ENCODE assay signal across 8 mouse cellular contexts in genomic region chr4:151977748-151978147, GRCm38 (mm10). TPM values are rescaled to one million over a fixed set of nuclear protein-coding genes. Genes with fewer than 3 reads are reported as not detected.
A peak's percentile ranks its signal among the peaks of the same experiment; 100 is the strongest.
DNase-seq lines count a peak whose midpoint lies in the region; ATAC-seq and TF ChIP-seq lines count a peak whose summit lies in the region.

No protein-coding gene starts in this region.

- DNase-seq in CD4-positive helper T cell, adult 2 months (ENCODE audit: low read depth, low spot score) = peak; percentile 72
- peak; percentile 58 for DNase-seq in adrenal gland, adult 8-10 months
- DNase-seq in embryo, embryonic 11 days = peak; percentile 85
- DNase-seq in gastrocnemius, postnatal 36 days = peak; percentile 83 to 87
- DNase-seq in kidney, postnatal 36 days = peak; percentile 77 to 93
- DNase-seq in liver, postnatal 0 days = peak; percentile 88
- DNase-seq in thymus, postnatal 0 days (ENCODE audit: low spot score) = peak; percentile 79

- WGBS in liver, postnatal 0 days (ENCODE audit: insufficient replicate concordance) = 36% methylated on average over 10 of the region's 10 CpGs
- WGBS in neural tube, embryonic 14.5 days = 36% methylated on average over 10 of the region's 10 CpGs

- H3K9me3 ChIP-seq in liver, postnatal 0 days (ENCODE audit: low read length) = no peaks in the 10 kb centered on the region
- H3K9me3 ChIP-seq in neural tube, embryonic 14.5 days (ENCODE audit: control insufficient read depth, low read length) = no peaks in the 10 kb centered on the region

- H3K4me1 ChIP-seq in liver, postnatal 0 days (ENCODE audit: insufficient read depth) = 0 out of 2 replicates have a peak, but pooled peaks cover 2% of the 10 kb centered on the region
- 0 out of 2 replicates have a peak, but pooled peaks cover 5% of the 10 kb centered on the region for H3K4me1 ChIP-seq in neural tube, embryonic 14.5 days (ENCODE audit: control insufficient read depth, insufficient read depth, low read length)

- no peak overlapping the region for H3K4me3 ChIP-seq in liver, postnatal 0 days (ENCODE audit: low read depth, low read length)
- H3K4me3 ChIP-seq in neural tube, embryonic 14.5 days (ENCODE audit: low read depth, low read length) = no peak overlapping the region

- H3K27me3 ChIP-seq in liver, postnatal 0 days (ENCODE audit: insufficient read depth, low read length) = no peaks in the 10 kb centered on the region
- no peaks in the 10 kb centered on the region for H3K27me3 ChIP-seq in neural tube, embryonic 14.5 days (ENCODE audit: control insufficient read depth, insufficient read depth, low read length)

- peak; percentile 26 for ATAC-seq in liver, postnatal 0 days
- ATAC-seq in neural tube, embryonic 14.5 days (ENCODE audit: low read depth) = peak; percentile 5; the same call in 1 of the 2 replicates

- no peak overlapping the region for H3K27ac ChIP-seq in liver, postnatal 0 days (ENCODE audit: low read depth)
- H3K27ac ChIP-seq in neural tube, embryonic 14.5 days (ENCODE audit: low read depth, low read length) = peak overlapping the region; percentile 28; the same call in 1 of the 2 replicates

- H3K9ac ChIP-seq in liver, postnatal 0 days (replicated peaks) = no peak overlapping the region
- 0 out of 2 replicates have a peak overlapping the region, but pooled peaks have one; percentile 28 for H3K9ac ChIP-seq in neural tube, embryonic 14.5 days (replicated peaks; ENCODE audit: low read depth, low read length)

- H3K4me2 ChIP-seq in liver, postnatal 0 days (ENCODE audit: low read depth, low read length) = no peak overlapping the region
- no peak overlapping the region for H3K4me2 ChIP-seq in neural tube, embryonic 14.5 days (ENCODE audit: low read depth, low read length)

- peaks cover 53% of the 10 kb centered on the region for H3K36me3 ChIP-seq in liver, postnatal 0 days (replicated peaks; ENCODE audit: insufficient read depth, low read length)
- peaks cover 26% of the 10 kb centered on the region for H3K36me3 ChIP-seq in neural tube, embryonic 14.5 days (ENCODE audit: control insufficient read depth, insufficient read depth, low read length)

- TF ChIP-seq EP300 in liver, postnatal 0 days (IDR thresholded peaks at IDR 0.05; ENCODE audit: low read depth) = no peak

- intact Hi-C loops in gastrocnemius, postnatal 36 days (cut with DNase I) = no loop called here

- peak; percentile 89 for TF ChIP-seq CTCF in liver, postnatal 0 days (IDR thresholded peaks at IDR 0.05; ENCODE audit: low read depth)

RNA-seq across cellular contexts. Expression of gene Thap3, which starts 11.0 kb away (rescaled TPM):
- total RNA-seq in adrenal gland, adult 8-10 months (2022) = 10 to 100 TPM; 25.7 to 46.9 (median 36.6) TPM
- total RNA-seq in gastrocnemius, postnatal 36 days (2021) = 10 to 100 TPM; 28.8 to 35.8 TPM
- 5.7 and 6.8 TPM in 2 replicates for polyA plus RNA-seq in liver, postnatal 0 days (2015; fragmentation: Nextera tagmentation; extraction: Ambion mirVana)
- 20.1 and 30.3 TPM in 2 replicates for polyA plus RNA-seq in neural tube, embryonic 14.5 days (2014; fragmentation: Nextera tagmentation; extraction: Ambion mirVana)
- polyA plus RNA-seq in thymus, postnatal 0 days (2015; fragmentation: Nextera tagmentation; extraction: Ambion mirVana) = 30.7 and 41.4 TPM in 2 replicates

RNA-seq across cellular contexts. Expression of gene Phf13, which starts 18.3 kb away (rescaled TPM):
- 10 to 100 TPM; 14.0 to 20.5 (median 18.6) TPM for total RNA-seq in adrenal gland, adult 8-10 months (2022)
- total RNA-seq in gastrocnemius, postnatal 36 days (2021) = 1 to 10 TPM; 3.6 to 4.0 TPM
- 3.6 and 4.1 TPM in 2 replicates for polyA plus RNA-seq in liver, postnatal 0 days (2015; fragmentation: Nextera tagmentation; extraction: Ambion mirVana)
- 15.1 and 22.1 TPM in 2 replicates for polyA plus RNA-seq in neural tube, embryonic 14.5 days (2014; fragmentation: Nextera tagmentation; extraction: Ambion mirVana)
- 10.0 and 11.3 TPM in 2 replicates for polyA plus RNA-seq in thymus, postnatal 0 days (2015; fragmentation: Nextera tagmentation; extraction: Ambion mirVana)

RNA-seq across cellular contexts. Expression of gene Klhl21, which starts 30.9 kb away (rescaled TPM):
- 10 to 100 TPM; 23.9 to 34.2 (median 31.1) TPM for total RNA-seq in adrenal gland, adult 8-10 months (2022)
- 10 to 100 TPM; 77.1 to 91.5 TPM for total RNA-seq in gastrocnemius, postnatal 36 days (2021)
- 4.2 TPM in 2 replicates for polyA plus RNA-seq in liver, postnatal 0 days (2015; fragmentation: Nextera tagmentation; extraction: Ambion mirVana)
- polyA plus RNA-seq in neural tube, embryonic 14.5 days (2014; fragmentation: Nextera tagmentation; extraction: Ambion mirVana) = 2.1 and 3.0 TPM in 2 replicates
- polyA plus RNA-seq in thymus, postnatal 0 days (2015; fragmentation: Nextera tagmentation; extraction: Ambion mirVana) = 8.9 and 10.2 TPM in 2 replicates

RNA-seq across cellular contexts. Expression of gene Dnajc11, which starts 44.3 kb away (rescaled TPM):
- total RNA-seq in adrenal gland, adult 8-10 months (2022) = 100 to 1,000 TPM in 2 of 4 experiments, 10 to 100 TPM in 2; 84.6 to 116 (median 104) TPM
- 10 to 100 TPM; 54.6 to 58.8 TPM for total RNA-seq in gastrocnemius, postnatal 36 days (2021)
- 28.8 and 29.2 TPM in 2 replicates for polyA plus RNA-seq in liver, postnatal 0 days (2015; fragmentation: Nextera tagmentation; extraction: Ambion mirVana)
- 82.4 and 87.0 TPM in 2 replicates for polyA plus RNA-seq in neural tube, embryonic 14.5 days (2014; fragmentation: Nextera tagmentation; extraction: Ambion mirVana)
- polyA plus RNA-seq in thymus, postnatal 0 days (2015; fragmentation: Nextera tagmentation; extraction: Ambion mirVana) = 47.2 and 48.3 TPM in 2 replicates

RNA-seq across cellular contexts. Expression of gene Zbtb48, which starts 49.7 kb away (rescaled TPM):
- total RNA-seq in adrenal gland, adult 8-10 months (2022) = 10 to 100 TPM in 3 of 4 experiments, 1 to 10 TPM in 1; 7.1 to 17.4 (median 13.7) TPM
- total RNA-seq in gastrocnemius, postnatal 36 days (2021) = 1 to 10 TPM; 2.5 to 2.8 TPM
- 7.4 and 8.5 TPM in 2 replicates for polyA plus RNA-seq in liver, postnatal 0 days (2015; fragmentation: Nextera tagmentation; extraction: Ambion mirVana)
- 16.2 and 20.7 TPM in 2 replicates for polyA plus RNA-seq in neural tube, embryonic 14.5 days (2014; fragmentation: Nextera tagmentation; extraction: Ambion mirVana)
- polyA plus RNA-seq in thymus, postnatal 0 days (2015; fragmentation: Nextera tagmentation; extraction: Ambion mirVana) = 18.4 and 18.9 TPM in 2 replicates
